Mouse (Mus musculus) cerebellum, adult 2 months (tissue): ENCODE measurements around the gene Slc2a2.

ENCODE experiments used
- CTCF ChIP-seq: fragments of 200-500 bp; IDR thresholded peaks from 2 replicates; pipeline ENCODE4 v1.5.1; 2011; ENCODE audit warnings: low read depth, mild to moderate bottlenecking, control low read depth, low read length, moderate library complexity, borderline replicate concordance; ENCODE audit not compliant: insufficient read depth
- POLR2A ChIP-seq: fragments of 200-500 bp; IDR thresholded peaks from 2 replicates; pipeline ENCODE4 v1.6.1; 2011; ENCODE audit warnings: low read length, control low read depth, borderline replicate concordance; ENCODE audit not compliant: insufficient read depth

DNA sequence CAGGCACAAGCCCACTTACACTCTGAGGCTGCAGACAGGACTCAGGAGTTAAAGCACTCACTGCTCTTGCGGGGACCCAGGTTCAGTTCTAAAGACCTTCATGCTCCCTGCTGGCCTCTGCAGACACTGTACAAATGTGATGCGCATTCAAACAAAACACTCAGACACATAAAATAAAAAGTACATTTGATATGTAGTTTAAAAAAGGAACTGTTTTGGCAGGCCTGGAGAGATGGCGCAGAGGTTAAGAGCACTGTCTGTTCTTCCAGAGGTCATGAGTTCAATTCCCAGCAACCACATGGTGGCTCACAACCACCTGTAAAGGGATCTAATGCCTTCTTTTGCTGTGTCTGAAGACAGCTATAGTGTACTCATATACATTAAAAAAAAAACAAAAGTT, 50.4 kb downstream of the Slc2a2 start:
- TF ChIP-seq CTCF (no peak), POLR2A (no peak)
